Mouse (Mus musculus): ENCODE results near the gene Bcl6. TPM values are rescaled to one million over a fixed set of nuclear protein-coding genes. Genes with fewer than 3 reads are reported as not detected.

Gene Bcl6
- total RNA-seq, 1 experiment from 2014 or later = 5.4 TPM

DNA sequence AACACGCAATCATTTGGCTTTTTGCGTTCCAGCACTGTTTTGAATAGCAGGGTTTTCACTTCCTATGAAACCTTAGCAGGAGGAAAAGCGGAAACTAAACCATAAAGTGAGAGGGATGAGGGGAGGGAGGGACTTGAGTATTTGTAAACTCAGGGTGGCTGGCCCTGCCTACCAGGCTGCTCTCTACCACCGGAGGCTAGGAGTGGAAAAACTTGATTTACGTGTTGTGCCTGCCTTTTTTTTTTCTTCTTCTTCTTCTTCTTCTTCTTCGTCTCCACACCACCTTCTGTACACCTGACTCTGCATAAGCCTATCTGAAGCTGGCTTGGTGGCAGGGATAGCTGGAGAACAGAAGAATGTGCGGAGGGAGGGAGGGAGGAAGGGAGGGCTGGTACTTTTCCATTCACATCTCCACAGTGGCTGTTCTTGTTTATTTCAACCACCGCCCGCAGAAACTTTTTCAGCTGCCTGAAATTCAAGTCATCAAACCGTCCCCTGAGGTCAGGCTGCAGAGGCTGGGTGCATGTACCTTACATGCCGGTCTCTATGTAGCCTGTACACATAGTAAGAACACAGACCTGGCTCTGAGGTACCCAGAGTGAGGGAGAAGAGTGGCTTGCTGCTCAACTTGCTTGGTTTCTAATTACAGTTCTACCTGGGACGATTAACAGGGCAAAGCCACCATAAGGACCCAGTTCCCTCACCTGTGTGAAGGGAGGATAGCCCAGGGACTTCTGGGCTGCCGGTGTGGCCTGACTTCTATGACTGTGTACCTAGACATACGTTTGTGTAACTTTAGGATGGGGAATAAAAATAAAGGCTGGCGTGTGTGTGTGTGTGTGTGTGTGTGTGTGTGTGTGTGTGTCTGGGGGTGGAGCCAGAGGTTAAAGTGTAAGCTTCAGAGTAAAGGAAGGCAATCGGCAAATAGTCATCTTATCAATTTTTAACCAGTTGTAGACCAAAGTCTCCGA lies 5.0 kb upstream of the Bcl6 start:
- no peak for ATAC-seq (replicated peaks in 1 of 2; ENCODE audit: insufficient read depth in 1 of 2, low FRiP score in 2 of 2, low TSS enrichment in 1 of 2, low read depth in 1 of 2, poor library complexity in 2 of 2, severe bottlenecking in 2 of 2)

DNA sequence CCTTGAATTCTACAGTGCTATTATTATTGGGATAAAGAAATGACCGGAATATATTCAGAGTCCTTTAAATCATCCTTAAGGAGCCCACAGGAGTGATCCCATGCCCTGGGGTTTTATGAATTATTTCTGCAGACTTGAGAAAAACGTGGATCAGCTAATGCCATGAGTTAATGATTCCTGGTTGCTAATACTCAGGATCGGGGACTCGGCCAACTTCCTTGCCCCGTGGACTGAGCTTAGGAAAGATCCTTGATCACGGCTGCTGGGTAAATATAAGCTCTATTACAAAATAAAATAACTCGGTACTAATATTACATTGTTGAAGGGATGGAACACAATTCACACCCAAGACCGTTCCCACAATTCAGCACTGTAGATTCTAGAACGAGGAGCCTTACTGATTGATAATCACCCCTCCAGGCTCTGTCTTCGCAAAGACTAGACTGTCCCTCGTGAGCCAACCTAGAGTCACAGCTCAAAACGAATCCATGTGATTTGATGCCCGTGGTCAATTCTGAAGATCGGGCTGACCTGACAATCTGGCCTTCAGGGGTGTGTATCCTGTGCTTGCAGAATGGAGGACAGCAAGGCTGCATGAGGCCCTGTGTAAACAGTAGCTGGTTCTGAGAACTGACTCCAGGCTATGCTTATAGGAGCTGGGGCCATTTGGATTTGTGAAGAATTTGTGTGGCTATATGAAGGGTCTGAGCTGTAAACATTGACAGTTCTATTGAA lies 3.4 kb upstream of the Bcl6 start:
- ATAC-seq (replicated peaks in 1 of 2; ENCODE audit: insufficient read depth in 1 of 2, low FRiP score in 2 of 2, low TSS enrichment in 1 of 2, low read depth in 1 of 2, poor library complexity in 2 of 2, severe bottlenecking in 2 of 2) = no peak

DNA sequence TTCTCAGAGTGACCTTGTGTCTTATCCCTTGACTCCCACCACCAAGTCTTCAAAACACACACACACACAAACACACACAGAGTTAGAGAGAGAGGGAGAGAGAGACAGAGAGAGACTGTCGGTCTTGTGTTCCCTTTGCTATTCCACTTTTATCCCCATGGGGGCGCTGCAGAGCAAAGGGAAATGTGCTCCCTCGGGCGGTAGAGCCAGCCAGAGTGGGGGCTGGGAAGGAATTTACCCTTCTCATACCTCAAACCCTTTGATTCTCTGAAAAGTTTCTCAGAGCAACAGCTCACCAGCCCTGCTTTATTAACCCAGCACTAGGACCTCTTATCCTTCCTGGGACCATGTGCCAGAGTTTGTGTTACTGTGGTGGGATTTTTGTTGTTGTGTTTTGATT lies 2.5 kb upstream of the Bcl6 start:
- peak; percentile 39 to 58; a peak in 3 of 4 replicates for ATAC-seq (replicated peaks in 1 of 2; ENCODE audit: insufficient read depth in 1 of 2, low FRiP score in 2 of 2, low TSS enrichment in 1 of 2, low read depth in 1 of 2, poor library complexity in 2 of 2, severe bottlenecking in 2 of 2)

DNA sequence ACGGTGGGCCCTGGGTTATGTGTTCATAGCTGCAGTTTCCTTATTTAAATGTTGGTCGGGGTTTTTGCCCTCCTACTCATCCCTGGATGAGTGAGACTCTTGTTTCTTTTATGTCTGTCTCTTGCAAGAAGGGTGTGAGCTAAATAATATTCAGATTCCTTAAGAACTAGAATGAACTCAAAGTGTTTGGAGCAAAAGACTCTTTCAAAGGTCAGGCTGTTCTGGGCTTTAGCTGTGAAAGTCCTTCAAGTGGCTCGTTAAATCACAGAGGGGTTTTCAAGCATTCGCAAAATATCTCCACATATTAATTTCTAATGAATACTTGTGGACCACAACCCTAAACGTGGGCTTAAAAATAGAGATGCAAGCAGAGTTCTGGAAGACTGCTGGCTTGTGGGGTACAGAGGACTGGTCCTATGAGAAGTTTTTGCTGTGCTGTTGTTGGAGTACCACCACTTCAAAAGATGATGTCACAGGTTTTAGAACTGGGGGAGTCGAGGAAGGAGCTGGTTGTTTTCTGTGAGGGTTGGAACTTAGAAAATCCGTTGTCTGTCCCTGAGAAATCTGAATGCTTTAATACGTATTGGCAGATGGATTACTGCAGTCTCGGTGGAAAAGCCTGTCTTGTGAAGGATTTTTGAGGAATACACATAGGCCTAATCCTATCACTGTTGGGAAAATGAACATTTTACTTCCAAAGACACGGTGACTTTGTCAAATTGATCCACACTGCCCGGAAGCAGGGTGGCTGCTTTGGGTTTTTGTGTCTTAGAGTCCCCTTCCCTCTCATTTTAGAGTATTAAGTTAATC lies 1.7 kb upstream of the Bcl6 start:
- ATAC-seq (replicated peaks in 1 of 2; ENCODE audit: insufficient read depth in 1 of 2, low FRiP score in 2 of 2, low TSS enrichment in 1 of 2, low read depth in 1 of 2, poor library complexity in 2 of 2, severe bottlenecking in 2 of 2) = no peak

DNA sequence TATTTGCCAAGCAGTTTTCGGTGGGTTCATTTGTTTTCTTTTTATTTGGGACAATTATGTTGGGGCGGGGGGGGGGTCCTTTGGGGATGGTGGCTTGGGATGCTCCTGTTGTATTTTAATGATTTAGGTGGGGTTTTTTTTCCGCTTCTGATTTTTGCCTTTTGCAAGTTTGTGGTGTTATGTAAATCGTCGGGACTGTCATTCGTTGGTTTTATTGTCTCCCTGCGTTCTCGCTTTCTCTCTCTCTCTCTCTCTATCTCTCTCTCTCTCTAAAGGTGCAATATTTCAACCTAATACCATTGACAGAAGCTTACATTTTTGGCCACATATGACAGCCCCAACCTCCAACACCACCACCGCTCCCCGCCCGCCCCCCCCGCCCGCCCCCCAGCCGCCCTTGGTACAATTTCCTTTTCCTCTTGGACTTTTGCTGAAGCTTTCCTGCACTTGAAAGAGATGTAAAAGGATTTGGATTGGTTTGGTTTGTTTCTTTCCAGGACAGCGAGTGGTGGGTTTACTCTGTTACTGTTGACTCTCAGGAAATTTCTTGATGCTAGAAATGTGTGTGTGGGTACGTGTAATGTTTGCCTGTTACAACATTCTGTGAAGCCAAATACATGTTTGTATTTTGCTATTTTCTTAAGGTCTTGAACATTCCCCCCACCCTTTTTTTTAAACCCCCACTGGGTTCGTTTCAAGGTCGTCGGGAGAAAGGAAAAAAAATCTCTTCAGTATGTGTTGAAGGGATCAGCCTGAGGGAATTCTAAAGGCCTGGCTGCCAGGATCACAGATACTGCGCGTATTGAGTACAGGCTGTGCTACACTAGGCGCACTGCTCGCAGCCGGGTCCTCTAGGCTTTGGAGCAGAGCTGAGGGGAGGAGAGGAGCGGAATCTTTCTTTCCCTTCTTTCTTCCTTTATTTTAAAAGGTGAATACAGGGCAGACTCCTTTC lies 833 bp upstream of the Bcl6 start:
- no peak for ATAC-seq (replicated peaks in 1 of 2; ENCODE audit: insufficient read depth in 1 of 2, low FRiP score in 2 of 2, low TSS enrichment in 1 of 2, low read depth in 1 of 2, poor library complexity in 2 of 2, severe bottlenecking in 2 of 2)

DNA sequence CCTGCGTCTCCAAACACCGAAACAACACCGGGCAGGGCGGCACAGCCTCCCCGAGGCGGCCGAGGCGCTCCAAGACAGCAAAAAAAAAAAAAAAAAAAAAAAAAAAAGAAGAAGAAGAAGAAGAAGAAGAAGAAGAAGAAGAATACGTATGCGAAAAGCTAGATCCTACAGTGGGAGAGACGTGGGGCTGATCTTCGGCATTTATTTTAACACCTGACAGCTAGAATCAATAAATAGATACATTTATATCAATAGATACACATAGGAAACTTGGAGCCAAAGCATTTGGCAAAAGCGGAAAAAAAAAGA lies 541 bp downstream of the Bcl6 start:
- ATAC-seq (replicated peaks in 1 of 2; ENCODE audit: insufficient read depth in 1 of 2, low FRiP score in 2 of 2, low TSS enrichment in 1 of 2, low read depth in 1 of 2, poor library complexity in 2 of 2, severe bottlenecking in 2 of 2) = no peak

DNA sequence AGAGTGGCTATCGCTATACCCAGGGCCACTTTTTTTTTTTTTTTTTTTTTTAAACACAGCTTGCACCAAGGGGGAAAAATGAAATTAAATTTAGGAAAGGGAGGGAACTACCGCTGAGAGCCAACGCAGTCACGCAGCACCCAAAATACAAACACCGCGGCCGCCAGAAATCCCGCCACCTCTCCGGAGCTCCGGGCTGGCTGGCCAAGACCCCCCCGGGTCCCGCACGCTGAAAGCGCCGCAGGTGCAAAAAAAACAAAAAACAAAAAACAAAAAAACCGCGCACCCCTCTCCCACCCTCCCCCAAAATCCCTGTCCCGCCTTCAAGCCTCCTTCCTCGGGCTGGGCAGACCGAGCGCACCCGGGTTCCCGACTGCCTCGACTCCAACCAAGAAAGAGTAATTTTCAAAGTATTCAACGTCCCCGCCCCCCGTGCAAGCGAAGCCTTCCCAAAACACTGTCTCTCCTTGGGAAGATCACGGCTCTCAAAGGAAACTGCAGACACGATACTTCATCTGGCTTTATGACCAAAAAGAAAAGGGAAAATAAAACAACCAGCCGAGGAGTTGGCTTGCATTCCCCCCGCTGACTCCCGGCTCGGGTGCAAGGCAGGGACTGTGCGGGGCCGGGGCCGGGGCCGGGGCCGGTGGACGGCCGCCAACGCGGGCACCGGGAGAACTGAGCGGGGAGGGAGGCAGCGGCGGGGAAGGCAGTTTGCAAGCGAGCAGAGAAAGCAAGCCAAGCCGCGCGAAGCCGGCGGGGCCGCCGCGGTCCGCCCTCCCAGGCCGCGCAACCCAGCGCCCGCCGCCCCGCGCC lies 1.1 kb downstream of the Bcl6 start:
- ATAC-seq (replicated peaks in 1 of 2; ENCODE audit: insufficient read depth in 1 of 2, low FRiP score in 2 of 2, low TSS enrichment in 1 of 2, low read depth in 1 of 2, poor library complexity in 2 of 2, severe bottlenecking in 2 of 2) = no peak

DNA sequence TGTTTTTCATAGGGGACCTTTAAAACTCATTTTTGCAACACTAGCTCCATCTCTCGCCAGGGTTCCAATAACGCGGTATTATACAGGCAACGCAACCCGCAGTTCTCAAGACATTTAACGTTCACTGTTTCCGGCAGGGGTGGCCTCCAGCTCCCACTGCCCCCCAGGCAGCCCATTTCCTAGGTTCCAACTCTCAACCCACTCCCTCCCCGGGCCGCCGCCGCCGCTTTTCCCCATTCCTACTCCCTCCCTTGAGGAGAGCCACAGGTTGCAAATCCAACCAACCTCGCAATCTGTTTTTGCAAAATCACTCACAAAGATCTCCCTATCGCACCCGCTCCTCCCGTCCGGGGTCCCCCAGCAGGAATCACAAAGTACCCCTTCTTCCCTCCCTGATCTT lies 1.8 kb downstream of the Bcl6 start:
- ATAC-seq (replicated peaks in 1 of 2; ENCODE audit: insufficient read depth in 1 of 2, low FRiP score in 2 of 2, low TSS enrichment in 1 of 2, low read depth in 1 of 2, poor library complexity in 2 of 2, severe bottlenecking in 2 of 2) = no peak

DNA sequence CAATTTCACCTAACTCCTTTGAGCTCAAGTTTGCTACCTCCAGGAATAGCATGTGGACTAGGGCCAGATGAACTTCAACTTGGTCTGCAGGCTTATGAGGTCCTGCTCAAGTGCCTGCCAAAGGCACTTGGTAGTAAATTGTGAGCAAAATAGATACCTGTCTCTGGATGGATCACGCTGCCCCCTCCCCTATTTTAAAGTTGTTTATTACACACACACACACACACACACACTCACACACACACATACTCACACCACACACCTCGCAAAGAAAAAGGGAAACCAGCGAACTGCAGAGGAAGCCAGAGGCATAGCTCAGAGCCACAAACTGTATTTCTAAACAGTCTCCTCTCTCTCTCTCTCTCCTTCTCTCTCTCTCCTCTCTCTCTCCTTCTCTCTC lies 2.5 kb downstream of the Bcl6 start:
- no peak for ATAC-seq (replicated peaks in 1 of 2; ENCODE audit: insufficient read depth in 1 of 2, low FRiP score in 2 of 2, low TSS enrichment in 1 of 2, low read depth in 1 of 2, poor library complexity in 2 of 2, severe bottlenecking in 2 of 2)

DNA sequence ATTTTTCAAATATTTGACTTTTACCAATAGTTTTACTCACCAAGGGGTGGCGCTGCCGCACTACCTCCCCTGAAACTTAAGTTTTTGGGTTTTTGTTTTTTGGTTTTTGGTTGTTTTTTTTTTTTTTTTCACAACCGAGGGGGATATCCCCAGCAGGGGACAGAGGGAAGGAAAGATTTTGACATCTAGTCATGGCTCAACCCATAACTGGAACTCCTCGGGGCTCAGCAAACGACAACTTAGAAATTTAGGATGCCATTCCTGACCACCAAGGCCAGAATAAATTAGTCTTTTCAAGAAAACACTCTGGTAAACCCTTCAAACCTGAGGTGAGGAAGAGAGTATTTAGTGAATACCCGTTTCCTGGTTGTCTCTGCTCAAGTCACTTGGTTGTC lies 3.2 kb downstream of the Bcl6 start:
- ATAC-seq (replicated peaks in 1 of 2; ENCODE audit: insufficient read depth in 1 of 2, low FRiP score in 2 of 2, low TSS enrichment in 1 of 2, low read depth in 1 of 2, poor library complexity in 2 of 2, severe bottlenecking in 2 of 2) = no peak

DNA sequence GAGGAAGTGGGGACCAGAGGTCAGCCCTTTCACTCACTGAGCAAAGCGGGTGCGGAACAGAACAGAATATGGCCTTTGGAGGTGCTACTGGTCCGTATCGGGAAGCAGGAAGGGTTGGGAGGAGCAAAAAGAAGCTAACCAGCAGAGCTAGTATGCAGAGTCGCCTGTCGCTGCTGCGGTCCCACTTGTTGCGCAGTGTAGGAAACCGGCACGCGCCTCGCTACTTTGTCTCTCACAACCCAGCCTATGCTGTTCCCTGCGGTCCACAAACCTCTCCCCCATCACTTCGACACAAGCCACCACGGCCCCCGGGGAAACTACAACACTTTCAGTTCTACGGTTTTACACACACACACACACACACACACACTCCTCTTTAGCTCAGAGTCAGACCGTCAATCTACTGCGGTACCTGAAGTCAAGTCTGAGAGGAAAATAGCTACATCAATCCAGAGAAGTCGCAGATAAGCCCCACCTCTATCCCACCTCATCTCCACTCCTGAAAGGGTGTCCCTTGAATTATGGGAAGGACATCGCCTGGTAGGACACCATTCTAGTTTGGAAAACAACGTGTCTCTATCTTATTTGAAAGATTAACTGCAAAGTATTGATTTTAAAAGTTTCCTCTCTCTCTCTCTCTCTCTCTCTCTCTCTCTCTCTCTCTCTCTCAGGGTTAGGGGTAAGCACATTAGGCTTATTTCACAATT lies 3.7 kb downstream of the Bcl6 start:
- ATAC-seq (replicated peaks in 1 of 2; ENCODE audit: insufficient read depth in 1 of 2, low FRiP score in 2 of 2, low TSS enrichment in 1 of 2, low read depth in 1 of 2, poor library complexity in 2 of 2, severe bottlenecking in 2 of 2) = no peak

DNA sequence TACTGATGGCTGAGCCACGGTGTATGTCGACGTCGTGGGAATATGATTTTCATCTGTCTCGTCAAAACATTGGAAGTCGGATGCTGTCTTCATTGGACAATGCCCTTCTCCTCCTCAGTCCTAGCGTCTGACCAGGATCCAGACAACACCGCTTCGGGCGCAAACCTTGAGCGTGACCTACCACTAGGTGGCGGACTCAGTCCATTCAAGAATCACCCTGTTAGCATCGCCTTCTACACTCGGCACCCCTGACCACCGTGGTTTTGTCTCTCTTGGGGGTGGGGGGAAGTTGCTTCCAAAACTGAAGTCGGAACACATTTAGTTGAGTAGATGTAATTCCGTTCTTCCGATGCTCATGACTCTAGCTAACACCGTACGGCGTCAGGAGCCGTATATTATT lies 4.5 kb downstream of the Bcl6 start:
- peak; percentile 44 to 46 for ATAC-seq (replicated peaks in 1 of 2; ENCODE audit: insufficient read depth in 1 of 2, low FRiP score in 2 of 2, low TSS enrichment in 1 of 2, low read depth in 1 of 2, poor library complexity in 2 of 2, severe bottlenecking in 2 of 2)

DNA sequence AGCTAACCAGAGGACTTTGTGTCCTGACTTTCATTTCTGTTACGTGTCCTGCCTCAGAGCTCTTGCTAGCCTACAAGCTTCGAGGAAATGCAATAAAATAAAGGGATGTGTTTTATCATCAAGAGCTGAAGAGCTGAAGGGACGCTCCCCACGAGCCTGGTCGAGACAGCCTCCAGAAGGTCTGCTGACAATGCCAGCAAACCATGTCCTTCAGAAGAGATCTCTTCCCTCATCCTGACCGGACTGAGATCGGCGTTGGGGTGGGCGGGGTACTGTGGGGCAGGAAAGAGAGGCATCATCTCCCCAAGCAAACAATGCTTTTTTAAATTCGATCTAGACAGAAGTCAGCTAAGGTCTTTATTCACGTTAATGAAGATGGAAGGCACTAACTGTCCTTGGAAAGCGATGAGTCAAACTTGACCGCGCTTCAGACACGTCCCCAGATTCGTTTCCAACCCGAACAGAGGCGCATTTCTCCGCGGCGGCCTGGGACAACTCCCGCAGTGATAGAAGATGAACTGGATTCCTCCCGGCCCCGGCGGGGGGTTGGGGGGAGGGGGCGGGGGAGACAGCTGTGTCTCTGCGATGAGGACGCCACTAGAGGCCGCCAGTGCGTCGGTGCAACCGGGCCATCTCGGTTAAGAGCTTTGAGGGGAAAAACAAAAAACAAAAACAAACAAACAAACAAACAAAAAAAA lies 5.6 kb downstream of the Bcl6 start:
- no peak for ATAC-seq (replicated peaks in 1 of 2; ENCODE audit: insufficient read depth in 1 of 2, low FRiP score in 2 of 2, low TSS enrichment in 1 of 2, low read depth in 1 of 2, poor library complexity in 2 of 2, severe bottlenecking in 2 of 2)

DNA sequence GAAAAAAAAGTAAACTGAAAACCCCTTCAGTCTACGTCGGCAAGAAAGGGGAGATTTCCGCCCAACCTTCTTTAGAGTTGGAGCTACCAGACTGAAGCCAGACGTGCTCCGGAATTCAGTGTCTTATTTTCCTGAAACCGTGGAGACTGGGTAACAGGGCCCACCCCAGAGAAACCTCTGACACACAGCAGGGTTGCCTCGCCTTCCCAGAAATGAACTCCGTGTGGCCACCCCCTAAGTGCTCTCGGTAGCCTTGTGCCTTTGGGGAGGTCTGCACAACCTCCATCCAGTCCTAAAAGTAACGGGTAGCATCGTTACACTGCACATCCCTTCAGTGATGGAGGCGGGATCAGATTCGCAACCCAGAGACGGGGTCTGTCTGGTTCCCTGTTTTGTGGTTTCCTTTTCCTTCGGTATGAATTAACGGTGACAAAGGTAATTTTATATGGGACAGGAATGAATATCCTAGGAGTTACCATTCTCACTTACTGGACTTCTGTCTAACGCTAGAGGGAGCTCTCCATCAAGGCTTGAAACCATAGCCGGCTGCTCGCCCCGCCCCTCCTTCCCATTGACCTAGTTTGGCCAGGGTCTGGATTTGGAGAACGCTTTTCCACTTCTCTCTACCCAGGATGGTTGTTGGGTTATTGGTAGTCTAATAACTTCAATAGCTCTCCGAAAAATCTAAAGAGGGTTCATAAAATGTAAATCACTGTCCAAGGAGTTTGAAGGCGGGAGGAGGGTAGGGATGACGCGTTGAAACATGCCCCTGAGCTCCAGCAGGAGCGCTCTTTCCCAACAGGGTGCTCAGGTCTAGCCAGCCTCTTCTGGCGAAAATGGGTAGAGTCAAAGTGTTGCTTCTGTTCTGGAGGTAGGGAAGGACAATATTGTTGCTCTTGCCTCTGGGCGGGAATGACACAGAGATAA lies 6.5 kb downstream of the Bcl6 start:
- ATAC-seq (replicated peaks in 1 of 2; ENCODE audit: insufficient read depth in 1 of 2, low FRiP score in 2 of 2, low TSS enrichment in 1 of 2, low read depth in 1 of 2, poor library complexity in 2 of 2, severe bottlenecking in 2 of 2) = peak; percentile 59 to 60
